Mouse (Mus musculus) E14TG2a.4 (cell line): ENCODE results near the gene Olfr548-ps1.
"Not testable (repeated sequence)": the region's sequence is repeated elsewhere in the genome, so short reads cannot be mapped to it uniquely, and the experiment has no call there.

Experiments
- H3K27me3 ChIP-seq: 2 replicates; pipeline ENCODE4 v1.6.1; 2014; ENCODE audit warnings: low read length, control low read depth; ENCODE audit not compliant: insufficient read depth
- H3K36me3 ChIP-seq: 2 replicates; pipeline ENCODE4 v1.6.1; 2014; ENCODE audit warnings: low read length, control low read depth; ENCODE audit not compliant: insufficient read depth
- H3K4me1 ChIP-seq: replicated peaks from 2 replicates; pipeline ENCODE4 v1.6.1; 2014; ENCODE audit warnings: low read depth, low read length, control low read depth
- H3K4me3 ChIP-seq: replicated peaks from 2 replicates; pipeline ENCODE4 v1.5.1; 2014; ENCODE audit warnings: mild to moderate bottlenecking, low read length
- H3K9me3 ChIP-seq: 2 replicates; pipeline ENCODE4 v1.6.1; 2014; ENCODE audit warnings: low read length, control low read depth
- CTCF ChIP-seq: conservative IDR thresholded peaks from 2 replicates; pipeline ENCODE4 v1.5.1; 2014; ENCODE audit warnings: low read length
- NANOG ChIP-seq: IDR thresholded peaks from 2 replicates; pipeline ENCODE4 v1.6.1; 2014; ENCODE audit warnings: borderline replicate concordance, low read length, mixed read lengths
- POU5F1 ChIP-seq: IDR thresholded peaks from 2 replicates; pipeline ENCODE4 v1.6.1; 2014; ENCODE audit warnings: low read length, borderline replicate concordance

The Olfr548-ps1 gene

DNA sequence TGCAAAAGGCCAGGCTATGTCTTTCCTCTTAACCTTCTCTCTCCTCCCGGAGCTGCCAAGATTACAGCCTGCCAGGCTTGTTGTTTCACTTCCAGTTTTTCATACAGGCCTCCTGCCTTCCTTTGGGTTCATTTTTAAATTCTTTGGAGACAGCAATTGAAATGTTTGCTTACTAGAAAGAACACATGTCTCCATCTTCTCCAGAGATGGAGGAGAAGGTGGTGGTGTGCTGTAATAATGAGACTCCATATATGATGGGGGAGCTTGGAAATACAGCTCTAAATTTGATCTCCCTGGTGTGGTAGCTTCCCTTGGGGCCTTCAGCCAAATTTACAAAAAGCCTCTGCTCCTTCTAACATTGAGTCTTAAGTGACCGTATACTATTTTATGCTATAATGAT, at the start of gene Olfr548-ps1:
Gene Olfr548-ps1 (plus strand): TSS at position 301 of the 400 bp plus-strand sequence.
- Histone ChIP-seq H3K9me3 (no peaks in the 10 kb centered on the region), H3K36me3 (no peaks in the 10 kb centered on the region)
- TF ChIP-seq NANOG (no peak), CTCF (no peak), POU5F1 (no peak)

DNA sequence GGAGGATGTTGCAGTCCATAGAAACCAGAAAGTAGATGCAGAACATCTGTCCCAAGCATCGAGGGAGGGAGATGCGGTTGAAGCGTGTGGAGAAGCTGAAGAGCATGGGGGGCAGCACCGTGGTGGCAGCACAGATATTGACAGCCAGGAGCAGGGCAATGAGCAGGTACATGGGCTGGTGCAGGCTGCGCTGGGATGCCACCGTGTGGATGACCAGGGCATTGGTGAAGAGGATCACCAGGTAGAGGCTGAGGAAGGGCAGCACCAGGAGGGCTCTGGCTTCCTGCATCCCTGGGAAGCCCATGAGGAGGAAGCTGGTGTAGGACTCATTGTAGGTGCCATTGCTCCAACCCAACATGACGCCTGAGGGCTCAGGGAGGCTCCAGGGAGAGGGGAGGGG, 46.3 kb upstream of the Olfr548-ps1 start:
- not testable (repeated sequence) for H3K9me3 ChIP-seq, H3K4me1 ChIP-seq, H3K27me3 ChIP-seq, H3K4me3 ChIP-seq, H3K36me3 ChIP-seq

More for the DNA sequence above, at the start of gene Olfr548-ps1:
- Histone ChIP-seq H3K27me3 (no peaks in the 10 kb centered on the region), H3K4me1 (peaks cover 3% of the 10 kb centered on the region; the same call in 1 of the 2 replicates), H3K4me3 (no peak within 1 kb of the TSS)

DNA sequence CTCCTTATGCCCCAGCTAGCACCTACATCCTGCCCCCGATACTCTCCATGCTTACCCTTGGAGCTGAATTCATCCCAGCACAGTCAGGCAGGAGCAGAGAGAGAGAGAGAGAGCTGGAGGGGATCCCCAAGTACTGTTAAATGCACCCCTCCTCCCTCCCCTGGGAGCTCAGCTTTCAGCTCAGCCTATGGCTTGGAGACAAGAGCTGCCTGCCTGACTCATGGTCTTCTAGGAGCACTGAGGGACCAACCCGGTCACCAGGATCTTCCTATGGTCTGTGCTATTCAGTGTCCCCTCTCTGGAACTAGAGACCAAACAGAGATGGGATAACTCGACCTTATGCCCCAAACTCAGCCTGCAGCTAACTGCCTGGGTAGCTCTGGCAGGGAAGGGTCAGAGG, 41.2 kb upstream of the Olfr548-ps1 start, which contains the start of gene Olfr545:
Gene Olfr545 (minus strand): TSS at position 101 of the 400 bp plus-strand sequence.
- H3K36me3 ChIP-seq = no peaks in the 10 kb centered on the region
- peaks cover 29% of the 10 kb centered on the region for H3K27me3 ChIP-seq
- no peak within 1 kb of the TSS for H3K4me3 ChIP-seq
- no peak for TF ChIP-seq POU5F1
- no peak for TF ChIP-seq NANOG
- TF ChIP-seq CTCF = no peak
- no peaks in the 10 kb centered on the region for H3K9me3 ChIP-seq
- no peaks in the 10 kb centered on the region for H3K4me1 ChIP-seq

DNA sequence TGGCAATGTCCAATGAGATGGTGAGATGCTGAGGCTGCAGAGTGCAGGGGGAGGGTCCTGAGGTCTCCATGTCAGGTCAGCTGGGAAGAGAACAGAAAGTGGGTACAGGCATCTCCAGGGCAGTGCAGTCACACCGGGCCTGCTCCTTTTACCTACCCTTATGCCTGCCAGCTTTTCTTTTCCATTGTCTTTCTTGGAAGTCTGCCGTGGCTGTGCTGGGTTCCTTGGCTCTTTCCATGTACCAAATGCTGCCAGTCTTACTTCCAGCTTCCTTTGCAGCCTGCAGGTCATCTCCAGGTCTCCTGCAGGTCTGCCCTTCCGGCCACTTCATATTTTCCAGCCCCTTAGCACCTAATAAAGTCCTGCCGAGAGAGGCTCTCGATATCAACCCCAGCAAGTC, 38.7 kb upstream of the Olfr548-ps1 start:
- Histone ChIP-seq H3K36me3 (no peaks in the 10 kb centered on the region), H3K4me1 (0 out of 2 replicates have a peak, but pooled peaks cover 3% of the 10 kb centered on the region), H3K4me3 (no peak overlapping the region), H3K9me3 (no peaks in the 10 kb centered on the region), H3K27me3 (peaks cover 29% of the 10 kb centered on the region)
- TF ChIP-seq CTCF = no peak
- TF ChIP-seq POU5F1 = no peak
- no peak for TF ChIP-seq NANOG

DNA sequence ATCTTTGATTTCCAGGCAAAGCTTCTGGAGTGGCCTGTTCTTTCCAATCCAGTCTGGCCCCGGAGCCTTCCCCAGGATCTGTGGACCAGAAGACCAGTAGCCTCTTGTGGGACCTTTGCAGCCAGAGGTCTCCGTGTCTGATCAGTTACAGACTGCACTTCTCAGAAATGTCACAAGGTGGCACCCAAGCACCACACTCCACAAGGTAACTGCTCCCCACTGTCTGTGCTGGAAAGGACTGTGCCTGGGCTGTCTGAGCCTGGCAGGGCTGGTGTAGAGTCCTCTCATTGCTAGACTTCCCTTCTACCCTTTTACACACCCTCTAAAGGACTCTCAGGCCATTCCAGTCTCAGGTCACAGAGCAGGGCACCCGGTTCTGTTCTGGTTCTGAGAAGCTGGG, 33.8 kb upstream of the Olfr548-ps1 start:
- peak; percentile 82 for TF ChIP-seq CTCF
- TF ChIP-seq POU5F1 = no peak
- TF ChIP-seq NANOG = no peak
- Histone ChIP-seq H3K4me3 (no peak overlapping the region), H3K4me1 (peaks cover 5% of the 10 kb centered on the region; the same call in 1 of the 2 replicates), H3K27me3 (peaks cover 35% of the 10 kb centered on the region), H3K9me3 (no peaks in the 10 kb centered on the region), H3K36me3 (no peaks in the 10 kb centered on the region)

DNA sequence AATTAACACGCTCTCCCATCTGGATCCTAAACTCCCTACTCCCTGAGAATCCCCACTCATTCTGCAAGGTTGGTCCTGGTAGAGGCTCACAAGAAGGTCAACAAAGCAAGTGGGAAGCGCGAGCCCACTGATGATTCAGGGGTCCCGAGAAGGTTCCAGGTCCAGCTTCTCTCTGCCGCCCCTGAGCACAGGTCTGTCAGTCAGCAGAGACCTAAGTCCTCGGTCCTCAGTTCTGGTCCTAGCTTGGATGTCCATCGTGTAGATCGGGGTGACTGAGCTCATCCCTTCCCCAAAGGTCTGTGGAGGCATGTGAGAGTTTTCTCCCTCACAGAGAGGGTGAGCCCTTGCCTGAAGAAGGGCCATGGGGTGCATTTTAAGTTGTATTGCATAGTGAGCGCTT, 32.6 kb upstream of the Olfr548-ps1 start:
- H3K4me1 ChIP-seq = peaks cover 5% of the 10 kb centered on the region; the same call in 1 of the 2 replicates
- no peak overlapping the region for H3K4me3 ChIP-seq
- no peaks in the 10 kb centered on the region for H3K36me3 ChIP-seq
- TF ChIP-seq NANOG (no peak), POU5F1 (no peak), CTCF (no peak)
- H3K9me3 ChIP-seq = no peaks in the 10 kb centered on the region
- H3K27me3 ChIP-seq = peaks cover 37% of the 10 kb centered on the region

DNA sequence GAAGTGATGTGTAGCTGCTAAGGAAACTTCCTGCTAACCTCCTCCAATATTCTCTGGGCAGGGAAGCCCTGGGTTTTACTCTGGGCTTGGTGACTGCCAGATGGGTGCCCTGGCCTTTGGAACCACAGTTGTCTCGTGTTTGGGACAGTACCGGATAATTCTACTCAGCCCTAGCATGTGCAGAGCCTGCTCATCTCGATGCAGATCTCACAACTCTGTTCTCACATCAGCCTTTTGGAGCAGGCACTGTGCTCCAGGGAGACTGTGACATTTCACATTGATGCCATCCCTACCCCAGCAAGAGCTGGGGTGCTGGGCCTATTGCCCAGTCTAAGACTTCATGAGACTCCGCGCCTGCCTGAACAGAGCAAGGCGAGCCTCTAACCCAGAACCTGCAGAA, 32.0 kb upstream of the Olfr548-ps1 start:
- Histone ChIP-seq H3K27me3 (peaks cover 42% of the 10 kb centered on the region), H3K4me1 (peaks cover 10% of the 10 kb centered on the region; the same call in 1 of the 2 replicates), H3K9me3 (no peaks in the 10 kb centered on the region), H3K36me3 (no peaks in the 10 kb centered on the region), H3K4me3 (no peak overlapping the region)
- no peak for TF ChIP-seq POU5F1
- no peak for TF ChIP-seq NANOG
- TF ChIP-seq CTCF = no peak

DNA sequence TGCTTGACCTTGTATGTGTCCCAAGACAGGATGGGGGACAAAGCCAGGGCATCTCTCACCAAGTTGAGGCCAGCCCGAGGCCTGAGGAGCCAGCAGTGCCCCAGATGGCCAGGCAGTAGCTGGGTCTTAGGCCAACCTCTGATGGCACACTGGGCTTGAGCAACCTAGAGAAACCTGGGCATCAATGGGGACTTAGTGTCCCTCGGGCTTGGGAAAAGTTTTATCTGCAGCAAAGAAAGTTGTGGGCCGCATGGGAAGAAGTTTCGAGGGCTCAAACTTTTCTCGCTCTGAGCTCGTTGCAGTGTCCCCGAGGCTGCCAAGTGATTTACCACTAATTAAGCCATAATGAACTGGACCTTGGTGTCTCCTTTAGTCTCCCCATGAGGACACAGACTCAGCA, 31.0 kb upstream of the Olfr548-ps1 start:
- H3K4me1 ChIP-seq = peaks cover 10% of the 10 kb centered on the region; the same call in 1 of the 2 replicates
- no peaks in the 10 kb centered on the region for H3K9me3 ChIP-seq
- TF ChIP-seq NANOG (no peak), CTCF (no peak), POU5F1 (no peak)
- H3K27me3 ChIP-seq = peaks cover 47% of the 10 kb centered on the region
- H3K4me3 ChIP-seq = no peak overlapping the region
- H3K36me3 ChIP-seq = no peaks in the 10 kb centered on the region

DNA sequence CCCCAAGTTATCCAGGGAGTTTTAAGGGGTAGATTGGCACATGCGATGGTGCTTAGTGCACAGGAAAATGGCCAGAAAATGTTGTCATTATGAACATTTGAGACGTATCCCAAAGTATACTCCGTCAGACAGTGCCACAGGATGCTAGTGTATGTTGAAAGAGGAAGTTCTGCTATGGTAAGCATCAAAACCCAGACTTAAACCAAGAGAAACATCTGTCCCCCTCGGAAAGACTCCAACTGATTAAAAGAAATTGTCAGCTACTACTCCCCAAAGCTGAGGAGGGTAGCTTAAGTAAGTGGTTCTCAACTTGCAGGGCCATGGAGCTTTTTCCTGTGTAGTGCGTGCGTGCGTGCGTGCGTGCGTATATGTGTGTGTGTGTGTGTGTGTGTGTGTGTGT, 28.8 kb upstream of the Olfr548-ps1 start:
- peaks cover 58% of the 10 kb centered on the region for H3K27me3 ChIP-seq
- no peaks in the 10 kb centered on the region for H3K9me3 ChIP-seq
- H3K36me3 ChIP-seq = no peaks in the 10 kb centered on the region
- TF ChIP-seq POU5F1 (no peak), CTCF (no peak), NANOG (no peak)
- peaks cover 7% of the 10 kb centered on the region; the same call in 1 of the 2 replicates for H3K4me1 ChIP-seq
- no peak overlapping the region for H3K4me3 ChIP-seq
